Mouse (Mus musculus) layer of hippocampus, adult 11-12 months (tissue): Measurements from ENCODE around the gene Foxj3.
"Not testable (repeated sequence)": the region's sequence is repeated elsewhere in the genome, so short reads cannot be mapped to it uniquely, and the experiment has no call there.

ENCODE experiments used
- DNase-seq: peaks from one replicate; pipeline ENCODE4 v3.0.0; 2022; ENCODE audit warnings: low spot score

Foxj3 gene

DNA sequence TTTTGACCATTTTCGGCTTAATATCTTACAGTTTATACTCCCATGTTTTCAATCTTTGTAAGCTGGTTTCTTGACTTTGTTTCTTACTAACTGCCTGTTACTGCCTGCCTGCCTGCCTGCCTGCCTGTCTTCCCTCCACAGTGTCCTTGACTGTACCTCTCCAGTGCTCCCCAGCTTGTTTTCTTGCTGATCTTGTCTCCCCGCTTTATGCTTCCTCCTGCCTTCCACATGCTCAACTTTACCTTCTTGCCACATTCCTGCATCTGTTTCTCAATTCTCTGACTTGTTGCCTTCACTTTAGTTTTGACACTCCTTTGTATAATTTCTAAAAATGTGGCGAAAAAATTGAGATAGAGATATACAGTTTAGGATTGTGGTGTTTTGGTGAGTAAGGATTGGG, 35.9 kb downstream of the Foxj3 start:
- DNase-seq, result no peak

- DNase-seq, result no peak
These were observed 37.7 kb downstream of the Foxj3 start for GRCm38 (mm10) chr4:119574504-119574903.

- DNase-seq, result no peak
These were observed 38.7 kb downstream of the Foxj3 start for GRCm38 (mm10) chr4:119575459-119575858.

- DNase-seq, result no peak
These were observed 51.2 kb downstream of the Foxj3 start for GRCm38 (mm10) chr4:119588037-119588436.

GRCm38 (mm10) chr4:119589423-119589822, 52.6 kb downstream of the Foxj3 start:
- no peak for DNase-seq

DNA sequence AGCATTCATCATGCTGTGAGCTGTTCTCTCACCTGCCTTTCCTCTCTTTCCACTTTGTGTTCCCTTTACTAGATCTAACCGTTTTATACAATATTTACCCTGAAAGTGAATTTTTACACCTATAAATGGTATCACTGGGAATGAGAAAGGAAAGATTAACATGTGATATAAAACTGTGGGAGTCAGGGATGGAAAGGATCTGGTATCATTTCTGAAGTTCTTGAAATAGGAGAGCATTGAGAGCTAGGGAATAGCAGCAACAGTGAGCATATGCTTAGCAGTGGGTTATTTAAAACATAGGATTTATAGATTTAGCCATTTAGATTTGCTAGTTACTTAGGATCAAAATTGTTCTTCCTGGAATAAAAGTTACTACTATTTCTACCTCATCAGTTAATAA, 53.2 kb downstream of the Foxj3 start:
- DNase-seq, result no peak

GRCm38 (mm10) chr4:119592479-119592878, 55.7 kb downstream of the Foxj3 start:
- DNase-seq, result no peak

DNA sequence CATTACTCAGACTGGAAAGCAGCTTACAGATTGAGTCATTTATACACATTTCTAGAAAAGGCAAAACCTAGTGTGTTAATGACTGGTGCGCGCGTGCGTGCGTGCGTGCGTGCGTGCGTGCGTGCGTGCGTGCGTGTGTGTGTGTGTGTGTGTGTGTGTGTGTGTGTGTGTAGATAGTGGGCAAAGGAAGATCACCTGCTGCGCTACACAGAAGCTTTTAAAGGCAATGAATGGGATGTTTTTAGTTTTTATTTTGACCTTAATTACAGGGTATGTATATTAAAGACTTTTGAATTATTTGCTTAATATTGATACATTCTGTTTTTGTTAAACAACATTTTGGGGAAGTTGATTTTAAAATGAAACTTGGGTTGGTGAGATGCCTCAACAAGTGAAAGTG, 57.5 kb downstream of the Foxj3 start:
- no peak for DNase-seq

- no peak for DNase-seq
These were observed 62.8 kb downstream of the Foxj3 start for GRCm38 (mm10) chr4:119599605-119600004.

DNA sequence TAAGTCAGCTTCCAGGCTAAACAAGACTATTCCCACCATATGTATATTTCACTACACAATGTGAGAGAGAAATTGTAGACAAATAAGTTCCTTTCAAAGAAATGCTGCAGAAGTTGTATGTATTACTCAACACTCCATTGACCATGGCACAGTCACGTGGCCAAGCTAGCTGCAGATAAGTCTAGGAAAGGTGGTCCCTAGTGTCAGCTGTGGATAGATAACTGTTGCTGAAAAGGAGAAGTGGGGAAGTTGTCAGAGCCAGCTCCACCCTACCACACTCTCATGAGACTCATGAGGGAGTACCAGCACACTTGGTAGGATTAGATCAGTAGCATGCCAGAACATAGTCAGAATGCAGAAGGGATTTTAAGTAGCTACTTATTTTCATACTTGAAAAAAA, 72.7 kb downstream of the Foxj3 start:
- DNase-seq, result no peak

DNA sequence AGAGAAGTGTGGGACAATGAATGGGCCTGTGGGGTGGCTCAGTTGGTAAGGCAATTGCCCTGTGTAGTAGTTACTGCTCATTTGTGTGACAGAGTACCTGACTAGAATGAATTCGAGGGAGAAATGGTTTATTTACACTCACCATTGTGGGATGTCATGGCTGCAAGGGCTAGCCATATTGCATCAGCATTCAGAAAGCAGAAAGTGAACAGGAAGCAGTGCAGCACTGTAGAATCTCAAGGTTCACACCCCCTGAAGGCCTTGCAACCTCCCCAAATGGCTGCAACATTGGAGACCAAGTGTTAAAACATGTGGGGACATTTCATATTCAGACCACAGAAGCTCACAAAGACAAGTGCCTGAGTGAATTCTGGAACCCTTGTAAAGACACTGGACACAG, 77.3 kb downstream of the Foxj3 start:
- DNase-seq, result no peak

DNA sequence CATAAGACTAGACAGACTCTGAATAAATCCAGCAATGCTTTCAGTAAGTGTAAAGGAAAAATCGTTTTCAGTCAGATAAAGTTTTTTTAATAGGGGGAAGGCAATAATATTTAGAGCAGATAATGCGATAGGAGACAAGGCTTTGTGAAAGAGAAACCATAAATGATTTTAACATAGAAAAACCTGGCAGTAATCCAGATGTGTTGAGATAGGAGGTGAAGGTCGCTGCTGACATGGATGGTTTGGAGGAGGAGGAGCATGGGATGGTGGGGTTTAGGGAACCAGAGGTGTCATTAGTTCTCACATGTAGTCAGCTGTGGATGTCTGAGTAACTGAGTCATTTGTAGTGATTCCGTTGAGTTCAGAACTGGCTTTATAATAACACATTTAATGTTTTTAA, 77.9 kb downstream of the Foxj3 start:
- no peak for DNase-seq

DNA sequence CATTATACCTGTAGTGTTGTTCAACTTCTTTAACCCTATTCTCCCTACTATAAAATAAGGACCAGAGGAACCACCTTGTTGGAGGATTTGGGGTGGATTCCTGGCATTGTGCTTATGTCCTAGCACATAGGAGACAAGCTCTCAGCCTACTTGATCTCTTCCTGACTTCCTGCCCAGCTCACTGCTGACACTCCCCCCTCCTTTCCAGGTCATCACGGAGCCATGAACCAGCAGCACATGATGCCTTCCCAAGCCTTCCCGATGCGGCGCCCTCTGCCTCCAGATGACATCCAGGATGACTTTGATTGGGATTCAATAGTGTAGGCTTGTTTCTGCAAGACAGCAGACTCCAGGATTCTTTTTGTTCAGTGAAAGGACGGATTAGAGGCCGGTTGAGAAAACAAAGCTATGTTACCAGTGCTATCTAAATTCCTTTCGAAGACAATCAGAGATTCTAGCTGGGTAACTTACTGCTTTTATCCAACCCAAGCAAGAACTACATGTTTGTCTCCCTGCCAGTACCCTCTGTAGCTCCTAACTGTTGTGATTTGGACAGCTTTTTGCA, 89.4 kb downstream of the Foxj3 start:
- no peak for DNase-seq

DNA sequence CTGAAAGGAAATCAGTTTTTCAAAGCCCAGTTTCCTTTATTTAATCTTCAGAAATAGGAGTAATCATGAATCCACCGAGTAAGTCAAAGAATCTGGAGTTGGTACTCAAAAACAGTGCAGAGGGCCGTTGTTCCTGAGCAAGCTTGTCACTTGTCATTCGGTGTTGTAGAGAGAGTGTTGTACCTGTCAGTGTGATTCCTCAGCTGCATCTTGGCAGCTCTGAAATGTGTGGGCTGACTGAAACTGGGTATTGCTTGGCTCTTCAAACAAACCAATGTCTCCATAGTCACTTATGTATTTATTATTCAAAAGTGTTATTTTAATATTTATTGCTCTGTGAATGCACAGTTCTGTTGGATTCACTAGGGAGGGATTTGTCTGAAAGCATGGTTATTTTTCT, 90.1 kb downstream of the Foxj3 start:
- no peak for DNase-seq

GRCm38 (mm10) chr4:119627317-119627716, 90.5 kb downstream of the Foxj3 start:
- DNase-seq, result no peak

DNA sequence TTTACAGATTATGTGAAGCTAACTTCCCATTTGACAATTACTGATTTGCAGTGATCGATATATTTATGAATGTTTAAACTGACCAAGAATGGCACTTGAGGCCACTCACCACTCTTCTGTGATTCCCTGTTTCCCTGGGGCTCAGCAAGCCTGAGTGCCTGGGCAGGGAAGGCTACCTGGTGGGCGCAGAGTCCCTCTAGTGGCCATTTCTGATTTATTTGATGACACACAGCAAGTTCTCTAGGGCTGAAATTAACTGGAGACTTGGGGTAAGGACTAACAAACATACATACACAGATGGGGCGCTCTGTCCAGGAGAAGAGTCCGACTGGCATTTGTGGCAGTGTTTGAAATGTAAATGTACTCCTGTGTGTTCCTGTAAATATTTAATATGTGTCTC, 91.6 kb downstream of the Foxj3 start:
- not testable (repeated sequence) for DNase-seq

DNA sequence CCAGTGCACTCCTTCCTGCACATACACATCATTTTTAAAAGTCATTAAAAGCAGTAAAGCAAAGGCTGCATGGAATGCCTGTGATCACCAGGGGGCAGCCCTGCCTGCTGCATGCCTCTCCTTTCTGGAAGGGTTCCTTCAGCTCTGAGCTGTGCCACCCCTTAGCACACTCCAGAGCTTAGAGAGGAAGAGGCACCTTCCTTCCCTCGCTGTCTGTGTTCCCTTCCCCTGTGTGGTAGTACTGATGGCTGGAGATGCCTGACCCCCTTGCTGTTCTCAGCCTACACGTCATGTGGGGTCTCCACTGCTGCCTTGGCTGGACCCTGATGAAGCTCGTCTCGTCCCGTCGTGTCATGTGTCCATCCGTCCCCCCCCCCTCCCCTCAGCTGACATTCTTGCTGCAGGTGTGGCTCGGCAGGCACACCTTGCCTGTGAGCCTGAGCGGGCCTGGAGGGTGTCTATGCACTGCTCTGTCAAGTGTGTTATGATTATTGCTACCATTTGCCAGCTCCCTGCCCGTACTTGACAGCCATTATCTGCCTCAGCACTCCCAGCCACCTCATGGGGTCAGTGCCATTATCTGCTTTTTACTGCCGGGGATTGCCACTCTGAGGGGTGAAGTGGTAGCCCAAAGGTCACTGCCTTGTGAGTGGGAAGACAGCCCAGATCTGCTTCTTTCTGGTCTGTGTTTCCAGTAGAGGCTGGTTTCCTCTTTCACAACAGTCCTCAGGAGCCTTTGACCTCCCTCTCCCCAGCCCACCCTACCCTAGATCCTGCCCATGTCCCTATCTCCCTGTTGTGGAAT, 94.5 kb downstream of the Foxj3 start:
- DNase-seq, result peak; percentile 63

GRCm38 (mm10) chr4:119632721-119633120, 95.9 kb downstream of the Foxj3 start:
- no peak for DNase-seq

DNA sequence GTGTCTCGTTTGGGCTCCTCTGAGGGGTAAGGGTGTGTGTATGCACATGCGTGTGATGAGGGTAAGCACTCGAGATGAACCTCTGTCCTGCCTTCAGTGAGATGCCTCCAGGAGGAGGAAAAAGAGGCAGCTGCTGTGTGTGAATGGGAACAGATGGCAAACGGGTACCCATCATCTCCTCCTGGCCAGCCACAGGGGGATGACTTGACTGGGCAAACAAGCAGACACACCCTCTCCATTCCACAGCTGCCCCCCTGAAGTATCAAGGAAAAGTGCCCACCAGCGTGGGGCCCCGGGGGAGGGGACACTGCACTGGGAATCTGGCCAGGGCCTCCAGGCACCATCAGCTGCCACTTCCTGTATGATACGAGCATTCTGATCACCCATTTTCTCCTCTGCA, 96.5 kb downstream of the Foxj3 start:
- no peak for DNase-seq

- no peak for DNase-seq
These were observed 97.1 kb downstream of the Foxj3 start for GRCm38 (mm10) chr4:119633948-119634347.

- no peak for DNase-seq
These were observed 98.3 kb downstream of the Foxj3 start for GRCm38 (mm10) chr4:119634908-119635660.

GRCm38 (mm10) chr4:119635686-119636085, 98.9 kb downstream of the Foxj3 start:
- no peak for DNase-seq

GRCm38 (mm10) chr4:119636731-119637130, 99.9 kb downstream of the Foxj3 start:
- DNase-seq, result no peak
